Mouse (Mus musculus): ENCODE data around the gene Pdzk1.

GRCm38 (mm10) chr3:96855833-96856232 is 26.7 kb downstream of the Pdzk1 start:
- no peak for TF ChIP-seq CTCF (IDR thresholded peaks at IDR 0.05; ENCODE audit: insufficient read depth, low read length)
- TF ChIP-seq POLR2A (IDR thresholded peaks at IDR 0.05; ENCODE audit: borderline replicate concordance, extremely low read depth, low read depth, low read length): no peak

All from lung, adult 2 months (tissue).